Mouse (Mus musculus) urinary bladder, adult 2 months (tissue): ENCODE data around the gene Hamp. TPM values are rescaled to one million over a fixed set of nuclear protein-coding genes. Genes with fewer than 3 reads are reported as not detected.

Experiments
- DNase-seq: peaks from one replicate; pipeline ENCODE4 v3.0.0; 2022; ENCODE audit warnings: low spot score
- polyA plus RNA-seq: library from polyadenylated mRNA; depleted of rRNA; stranded (reverse); fragments of >200 nt; gene quantifications from 2 replicates; pipeline ENCODE4 v1.2.3, GENCODE M21; 2012; rRNA removed

Gene Hamp
- polyA plus RNA-seq, result not detected in 2 replicates

DNA sequence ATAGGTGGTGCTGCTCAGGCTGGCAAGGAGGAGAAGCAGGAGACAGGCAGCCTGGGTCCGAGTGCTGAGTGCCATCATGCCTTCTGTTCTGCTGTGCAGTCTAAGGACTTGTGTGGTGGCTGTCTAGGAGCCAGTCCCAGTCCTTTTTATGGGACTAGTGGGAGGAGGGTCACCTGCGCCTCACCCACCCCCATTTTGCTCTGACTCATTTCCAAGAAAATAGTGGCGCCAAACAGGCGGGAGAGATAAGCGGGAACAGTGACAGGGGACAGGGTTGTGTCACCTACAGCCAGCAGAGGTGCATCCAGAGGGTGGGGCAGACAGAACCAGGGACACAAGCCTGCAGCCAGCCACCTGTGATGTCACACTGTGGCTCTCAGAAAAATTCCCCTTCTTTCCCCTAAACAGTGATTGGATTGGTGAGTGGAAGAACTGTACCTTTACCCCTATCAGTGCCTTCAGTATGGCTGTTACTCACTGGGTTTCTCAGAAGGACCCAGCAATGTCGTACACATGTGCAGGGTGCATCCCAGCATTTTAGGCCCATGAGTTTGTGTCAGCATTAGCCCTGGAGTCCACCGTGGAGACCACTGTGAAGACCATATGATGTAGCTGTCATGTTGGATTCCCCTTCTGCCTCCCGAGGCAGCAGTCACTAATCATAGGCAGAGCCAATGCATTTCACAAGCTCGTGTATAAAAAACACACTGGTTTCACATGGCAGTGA is at the start of gene Hamp:
Gene Hamp, minus strand, starts transcription at position 124 of the 727 bp plus-strand sequence.
- DNase-seq, result no peak

DNA sequence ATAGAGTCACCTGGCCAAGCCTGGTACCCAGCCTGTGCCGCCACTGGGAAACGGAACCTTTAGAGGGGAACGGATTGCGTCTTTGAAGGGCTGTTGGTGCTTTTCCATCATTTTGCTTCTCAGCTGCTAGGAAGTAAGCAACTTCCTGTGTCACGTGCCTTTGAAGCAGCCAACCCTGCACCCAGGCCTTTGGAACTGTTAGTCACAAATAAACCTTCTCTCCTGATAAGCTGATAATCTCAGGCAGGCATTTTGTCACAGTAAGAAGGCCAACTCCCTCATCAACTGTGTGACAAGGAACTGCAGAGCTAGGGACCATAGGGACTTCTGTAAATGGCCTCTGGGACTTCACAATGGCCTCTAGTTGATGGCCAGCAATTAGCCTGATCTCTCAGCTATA is 48.3 kb upstream of the Hamp start:
- no peak for DNase-seq

DNA sequence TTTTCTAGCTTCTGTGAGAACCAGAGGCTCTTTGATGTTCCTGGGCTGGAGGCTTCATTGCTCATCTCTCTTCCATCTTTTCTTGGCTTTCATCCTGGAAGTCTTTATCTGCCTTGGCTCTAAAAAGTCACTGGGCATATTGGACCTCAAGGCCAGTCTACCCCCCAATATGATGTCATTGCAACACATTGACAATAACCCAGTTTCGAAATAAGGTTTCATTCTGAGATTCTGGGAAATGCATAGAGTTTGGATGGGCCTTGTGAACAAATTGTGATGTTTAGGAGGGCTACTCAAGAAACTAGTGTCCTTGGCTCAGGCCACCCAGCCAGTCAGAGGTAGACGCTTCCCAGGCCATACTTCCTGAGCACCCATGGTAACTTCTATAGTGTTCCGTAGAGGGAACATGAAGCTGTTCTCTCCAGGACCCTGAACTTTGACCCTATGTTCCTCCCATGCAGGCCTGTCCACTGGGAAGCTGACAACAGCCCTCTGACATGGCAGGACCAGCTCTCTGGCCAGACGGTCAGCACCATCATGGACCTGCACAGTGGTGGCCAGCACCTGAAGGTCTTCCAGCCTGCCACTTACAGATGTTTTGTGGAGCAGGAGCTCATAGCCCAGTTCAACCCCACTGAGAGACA is 44.8 kb upstream of the Hamp start:
- DNase-seq, result no peak

DNA sequence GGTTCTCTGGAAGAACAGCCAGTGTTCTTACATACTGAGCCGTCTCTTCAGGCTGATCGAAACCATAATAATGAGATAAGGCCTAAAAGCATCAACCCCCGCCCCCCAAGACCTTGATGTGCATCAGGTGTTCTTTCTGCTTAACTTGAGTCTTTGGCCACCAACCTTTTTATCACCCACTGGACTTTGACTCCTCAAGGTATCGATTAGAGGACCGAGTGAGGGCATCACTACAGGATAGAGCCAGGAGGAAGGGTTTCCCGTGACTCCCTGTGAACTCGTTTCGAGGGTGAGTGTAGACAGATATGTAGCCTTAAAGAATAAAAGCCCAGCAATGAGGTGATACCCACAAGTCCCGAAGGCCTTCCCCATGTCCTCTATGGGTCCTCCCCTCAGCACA is 41.5 kb upstream of the Hamp start:
- DNase-seq, result no peak

DNA sequence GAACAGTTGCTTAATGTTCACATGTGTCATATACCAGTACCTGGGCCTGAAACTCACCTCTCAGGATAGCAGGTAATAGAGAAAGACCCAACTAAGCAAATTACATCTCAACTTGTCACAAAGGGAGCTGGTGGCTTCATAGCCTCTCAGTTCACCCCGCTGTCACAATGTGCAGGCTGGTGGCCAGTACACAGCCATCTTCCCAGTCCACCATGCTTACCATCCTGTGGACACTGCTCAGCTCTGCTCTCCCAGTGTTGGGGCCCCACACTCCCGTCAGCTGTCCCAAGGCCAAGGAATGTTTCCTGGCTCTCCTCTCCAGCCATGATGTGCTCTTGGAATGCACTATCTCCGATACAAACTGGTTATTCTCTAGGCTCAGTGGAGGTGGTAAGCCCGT is 37.9 kb upstream of the Hamp start:
- no peak for DNase-seq

DNA sequence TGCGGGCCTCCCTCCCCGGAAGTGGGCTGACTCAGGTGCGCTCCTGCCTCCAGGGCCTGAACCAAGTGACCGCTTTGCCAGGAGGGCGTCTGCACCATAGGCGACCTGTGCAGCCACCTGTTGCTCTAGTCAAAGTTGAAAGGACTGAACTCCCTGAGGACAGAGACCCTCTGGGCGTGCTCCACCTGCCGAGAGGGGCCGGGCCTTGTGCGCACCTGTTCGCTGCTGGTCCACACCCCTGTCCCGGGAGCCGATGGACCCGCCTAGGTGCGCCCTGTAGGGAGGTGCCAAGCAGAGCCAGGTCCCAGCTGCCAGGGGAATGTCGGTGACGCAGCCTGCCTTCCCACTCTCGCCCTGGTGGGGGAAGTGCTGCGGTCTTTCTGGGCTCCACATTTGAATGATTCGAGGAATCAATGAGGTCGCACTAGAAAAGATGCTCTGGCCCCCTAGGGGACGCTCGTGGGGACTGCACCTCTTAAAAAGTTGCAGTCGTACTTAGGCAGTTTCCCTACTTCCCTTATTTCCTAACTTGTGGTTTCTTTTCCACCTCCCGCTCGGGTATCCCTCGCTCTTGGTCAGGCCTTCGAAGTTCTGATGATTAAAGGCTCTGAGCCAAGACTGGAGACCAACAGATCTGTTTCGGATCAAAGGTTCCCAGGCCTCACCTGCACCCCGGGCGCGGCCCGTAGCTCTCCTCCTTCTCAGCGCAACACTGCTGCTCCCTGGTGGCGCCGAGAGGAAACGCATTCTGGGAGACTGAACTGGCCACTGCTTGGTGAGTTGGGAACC is 29.9 kb upstream of the Hamp start, which contains the start of gene Fam187b:
Gene Fam187b, plus strand, starts transcription at position 290 of the 789 bp plus-strand sequence.
- peak; percentile 83 for DNase-seq

DNA sequence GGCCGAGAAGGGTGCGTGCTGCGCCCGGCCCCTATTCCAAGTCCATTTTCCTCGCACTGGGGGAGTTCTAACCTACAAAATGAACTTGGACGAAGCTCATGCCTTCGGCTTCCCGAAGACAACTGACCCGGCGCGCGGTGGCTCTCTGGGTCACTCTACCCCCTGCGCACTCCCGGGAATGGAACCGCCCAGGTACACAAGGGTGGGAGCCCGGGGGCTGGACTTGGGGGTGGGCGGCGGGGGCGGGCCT is 29.3 kb upstream of the Hamp start, which contains the start of gene Lsr:
Gene Lsr, minus strand, starts transcription at position 214 of the 250 bp plus-strand sequence.
- no peak for DNase-seq

DNA sequence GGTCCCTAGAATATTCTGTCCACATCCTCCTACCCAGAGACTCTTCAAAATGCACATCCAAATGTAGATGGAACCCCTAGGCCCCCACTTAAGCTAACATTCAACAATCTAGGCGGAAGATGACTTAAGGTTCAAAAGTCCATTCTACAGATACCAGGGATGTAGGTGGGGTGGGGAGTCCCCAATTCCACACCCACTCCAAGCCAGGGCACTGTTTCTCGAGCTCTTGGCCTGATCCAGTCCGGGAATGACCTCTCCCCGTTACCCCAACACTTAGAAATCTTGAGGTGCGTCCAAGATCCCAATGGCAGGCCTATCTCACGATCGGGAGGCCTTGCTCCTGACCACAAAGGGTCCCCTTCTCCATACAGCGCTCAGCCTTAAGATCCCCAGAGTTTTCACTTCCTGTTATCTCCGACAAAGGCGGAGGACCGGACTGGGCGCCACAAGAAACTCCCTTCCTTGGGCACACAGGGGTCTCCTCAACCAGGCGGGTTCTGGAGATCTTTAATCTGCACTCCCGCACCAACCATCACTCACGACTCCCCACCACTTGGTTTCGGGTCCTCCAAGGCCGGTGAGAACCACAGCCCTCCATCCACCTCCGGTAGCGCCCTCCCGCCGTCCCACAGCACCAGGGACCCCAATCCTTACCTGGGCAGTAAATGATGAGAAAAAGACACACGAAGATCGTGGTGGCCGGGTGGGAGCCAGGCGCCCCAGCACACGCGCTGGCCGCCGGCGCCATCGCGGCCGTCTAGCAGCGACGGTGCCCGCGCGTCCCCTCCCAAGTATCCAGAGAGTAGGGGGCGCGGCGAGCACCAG is 28.8 kb upstream of the Hamp start:
- no peak for DNase-seq

DNA sequence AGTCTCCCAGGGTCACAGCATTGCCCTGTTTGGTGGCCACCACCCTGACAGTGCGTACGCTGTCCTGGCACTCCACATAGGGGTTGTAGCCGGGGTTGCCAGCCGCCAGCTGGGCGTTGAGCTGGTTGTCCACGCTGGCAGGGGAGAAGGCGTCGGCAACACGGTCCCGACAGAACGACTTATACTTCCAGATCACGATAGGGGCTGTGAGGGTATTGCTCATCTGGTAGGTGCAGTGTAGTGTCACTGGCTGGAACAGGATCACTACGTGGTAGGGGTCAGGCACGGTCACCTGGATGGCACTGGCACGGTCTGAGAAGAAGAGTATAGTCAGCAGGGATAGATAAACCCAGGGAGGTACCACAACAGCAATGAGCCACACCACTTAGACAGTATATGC is 28.1 kb upstream of the Hamp start:
- no peak for DNase-seq

DNA sequence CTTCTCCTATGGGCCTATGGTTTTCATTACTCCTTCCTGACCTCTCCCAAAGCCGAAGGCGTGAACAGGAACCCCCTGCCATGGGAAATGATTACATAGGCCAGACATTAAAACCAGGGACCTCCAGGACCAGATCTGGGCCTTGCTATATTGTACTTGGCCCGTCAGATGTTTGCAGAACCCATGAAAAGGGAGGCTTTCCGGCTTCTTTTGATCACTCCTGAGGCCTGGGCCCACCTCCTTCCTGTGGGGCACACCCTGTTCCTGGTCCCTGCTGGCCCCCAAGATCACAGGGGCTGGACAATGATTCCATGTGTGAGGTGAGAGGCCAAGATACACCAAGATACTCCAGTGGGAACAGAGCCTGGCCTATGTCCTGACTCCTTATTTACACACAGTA is 25.3 kb upstream of the Hamp start:
- DNase-seq, result no peak

DNA sequence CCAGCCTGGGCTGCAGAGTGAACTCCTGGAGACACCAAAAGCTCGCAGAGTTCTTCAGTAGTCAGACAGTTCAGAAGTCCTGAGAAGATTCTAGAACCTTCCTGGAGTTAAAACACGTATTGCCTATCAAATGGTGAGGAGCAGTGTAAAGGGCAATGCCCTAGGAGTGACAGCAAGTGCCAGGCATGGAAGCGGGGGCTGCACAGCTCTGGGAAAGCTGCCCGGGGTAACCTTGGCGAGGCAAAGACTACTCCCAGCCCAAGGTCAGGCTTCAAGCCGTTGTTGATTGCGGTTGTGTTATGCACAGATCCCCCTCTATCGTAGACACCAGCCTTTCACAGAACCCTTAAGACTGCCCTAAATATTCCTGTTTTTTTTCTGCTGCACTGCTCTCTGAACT is 24.8 kb upstream of the Hamp start:
- DNase-seq, result no peak

DNA sequence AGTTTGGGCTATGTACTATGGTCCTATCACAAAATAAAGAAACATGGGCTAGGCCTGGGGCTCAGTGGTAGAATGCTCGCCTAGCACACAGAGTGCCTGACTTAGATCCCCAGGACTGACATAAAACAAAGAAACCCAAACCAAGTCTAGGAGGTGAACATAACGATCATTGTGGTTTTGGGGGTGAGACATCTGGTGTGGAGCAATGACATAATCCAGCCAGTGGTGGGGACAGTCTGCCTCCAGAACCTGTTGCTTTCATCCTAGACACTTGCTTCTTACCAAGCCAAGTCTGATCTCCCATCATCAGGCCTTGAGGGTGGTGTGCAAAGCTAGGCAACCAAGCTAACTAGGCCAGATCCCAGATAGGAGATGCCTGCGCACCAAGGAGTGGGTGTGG is 22.8 kb upstream of the Hamp start:
- DNase-seq, result no peak

DNA sequence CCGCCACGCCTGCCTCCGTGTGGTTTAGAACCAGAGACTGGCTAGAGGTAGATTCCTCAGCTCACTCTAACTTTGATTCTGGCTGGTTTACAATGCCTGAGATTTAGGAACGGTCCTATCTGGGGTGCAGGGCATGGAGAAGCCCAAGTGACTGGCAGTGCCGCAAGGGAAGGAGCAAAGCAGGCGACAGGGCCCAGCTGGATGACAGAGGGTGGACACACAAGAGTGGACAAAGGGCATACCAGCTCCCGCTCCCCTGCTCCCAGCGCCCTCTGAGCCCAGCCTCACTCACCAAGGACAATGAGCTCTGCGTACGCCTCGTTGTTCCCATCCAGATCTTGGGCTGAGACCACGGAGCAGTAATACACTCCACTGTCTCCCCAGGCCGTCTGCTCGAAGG is 21.8 kb upstream of the Hamp start:
- no peak for DNase-seq

DNA sequence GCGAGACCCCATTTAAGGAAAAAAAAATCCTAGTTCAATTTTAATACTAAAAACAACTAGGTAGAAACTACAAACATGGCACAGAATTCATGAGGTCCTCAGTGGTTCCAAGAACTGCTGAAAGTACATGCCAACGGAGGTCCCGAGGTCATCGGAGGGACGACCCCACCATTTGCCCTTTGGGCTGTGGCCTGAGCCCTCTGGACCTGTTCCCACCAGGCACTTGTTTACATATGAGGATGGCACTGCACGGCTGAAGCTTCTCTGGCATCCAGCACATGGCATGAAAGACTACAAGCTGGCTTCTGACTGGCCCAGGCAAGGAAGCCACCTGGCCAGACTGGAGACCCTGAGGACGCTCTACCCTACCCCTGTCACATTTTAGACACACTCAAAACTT is 20.5 kb upstream of the Hamp start:
- DNase-seq, result no peak

DNA sequence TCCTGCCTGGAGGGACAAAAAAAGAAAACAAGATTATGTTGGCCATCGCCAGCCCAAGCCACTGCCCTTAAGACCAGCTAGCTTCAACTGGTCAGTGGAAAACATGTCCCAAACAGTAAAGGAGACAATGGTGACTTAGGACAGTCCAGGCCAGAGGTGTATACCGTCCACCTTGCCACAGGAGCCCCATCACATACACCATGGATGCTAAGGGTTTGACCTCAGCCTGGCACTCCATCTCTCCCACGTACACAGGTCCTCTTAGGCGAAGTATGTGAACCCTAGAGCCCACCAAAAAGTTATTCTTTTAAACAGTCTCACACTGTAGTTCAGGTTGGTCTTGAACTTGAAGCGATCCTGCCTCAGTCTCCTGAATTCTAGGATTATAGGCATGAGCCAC is 19.0 kb upstream of the Hamp start:
- no peak for DNase-seq

DNA sequence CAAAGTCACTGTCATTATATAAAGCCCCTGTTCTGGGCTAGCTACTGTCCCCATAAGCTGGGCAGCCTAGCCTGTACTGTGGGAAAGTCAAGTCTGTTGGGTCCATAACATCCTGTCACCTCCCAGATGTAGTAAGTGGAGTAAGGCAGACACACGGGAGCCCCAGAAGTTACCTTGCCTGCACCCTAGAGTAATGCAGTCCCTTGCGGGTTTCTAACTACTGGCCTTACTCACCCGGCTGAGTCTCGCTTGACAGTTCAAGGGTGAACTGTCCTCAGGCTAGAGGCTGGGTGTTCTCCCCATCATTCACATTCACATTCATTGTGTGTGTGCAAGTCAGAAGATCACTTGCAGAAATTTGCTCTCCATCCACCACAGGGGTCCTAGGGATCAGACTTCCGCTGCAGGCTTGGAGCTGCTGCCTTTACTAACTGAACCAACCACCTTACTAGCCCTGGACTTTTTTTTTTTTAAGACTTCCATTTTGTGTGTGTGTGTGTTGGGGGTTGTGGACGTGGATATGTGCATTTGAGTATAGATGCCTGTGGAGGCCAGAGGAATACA is 16.0 kb upstream of the Hamp start:
- no peak for DNase-seq

DNA sequence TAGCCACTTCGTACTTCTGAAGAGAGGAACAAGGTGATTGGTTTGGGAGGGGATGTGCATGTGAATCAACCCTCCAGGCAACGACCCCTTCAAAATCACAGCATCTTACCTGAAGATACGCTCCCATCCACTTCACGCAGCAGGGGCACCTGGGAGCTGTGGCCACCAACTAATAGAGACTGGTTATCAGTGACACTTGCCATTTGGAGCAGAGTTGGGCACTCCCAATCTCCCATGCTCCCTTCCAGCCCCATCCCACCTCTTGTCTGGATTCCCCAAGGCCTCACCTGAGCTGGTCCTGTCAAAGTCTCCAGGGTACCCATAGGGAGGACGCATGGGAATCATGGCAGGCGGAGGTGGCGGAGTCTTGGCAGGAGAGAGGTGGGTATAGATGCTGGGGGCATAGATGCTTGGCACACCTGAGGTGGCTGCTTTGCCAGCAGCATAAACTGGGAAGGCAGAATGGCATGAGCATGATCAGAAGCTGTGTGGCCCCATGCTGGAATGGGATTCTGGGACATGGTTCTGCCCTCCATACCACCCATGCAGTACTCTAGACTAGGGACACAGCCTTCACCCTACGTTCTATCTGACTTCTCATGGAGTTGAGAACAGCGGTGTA is 15.1 kb upstream of the Hamp start:
- no peak for DNase-seq

DNA sequence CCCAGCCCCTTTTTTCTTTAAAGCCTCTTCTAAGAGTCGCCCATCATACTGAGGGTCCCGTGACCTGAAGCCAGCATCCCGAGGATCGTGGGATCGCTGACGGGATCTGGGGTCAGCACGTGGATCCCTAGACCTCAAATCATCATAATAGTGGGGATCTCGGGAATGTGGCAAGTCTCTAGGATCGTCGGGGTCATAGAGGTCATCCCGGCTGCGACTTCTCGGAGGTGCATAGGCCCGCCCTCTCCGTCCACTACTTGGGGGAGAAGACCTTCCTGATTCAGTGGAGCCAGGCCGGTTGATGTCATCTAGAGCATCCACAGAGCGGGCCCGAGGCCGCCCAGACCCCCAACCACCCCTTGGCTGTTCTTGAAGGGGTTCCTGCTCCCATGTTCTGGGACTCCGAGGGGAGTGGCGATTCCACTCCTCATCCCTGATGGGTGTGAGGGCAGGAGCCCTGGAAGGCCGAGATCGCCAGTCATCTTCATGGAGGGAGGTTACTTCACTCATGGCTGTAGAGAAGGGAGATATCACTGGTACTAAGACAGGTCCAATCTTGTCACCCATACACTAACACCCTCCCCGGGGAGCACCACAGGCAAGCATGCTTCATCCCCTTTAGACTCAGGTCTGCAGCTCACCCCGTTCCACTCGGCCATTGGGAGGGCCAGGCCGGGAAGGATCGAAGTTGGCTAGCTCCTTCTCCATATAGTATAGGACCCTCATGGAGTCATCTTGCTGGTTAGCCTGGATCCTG is 14.5 kb upstream of the Hamp start:
- no peak for DNase-seq

DNA sequence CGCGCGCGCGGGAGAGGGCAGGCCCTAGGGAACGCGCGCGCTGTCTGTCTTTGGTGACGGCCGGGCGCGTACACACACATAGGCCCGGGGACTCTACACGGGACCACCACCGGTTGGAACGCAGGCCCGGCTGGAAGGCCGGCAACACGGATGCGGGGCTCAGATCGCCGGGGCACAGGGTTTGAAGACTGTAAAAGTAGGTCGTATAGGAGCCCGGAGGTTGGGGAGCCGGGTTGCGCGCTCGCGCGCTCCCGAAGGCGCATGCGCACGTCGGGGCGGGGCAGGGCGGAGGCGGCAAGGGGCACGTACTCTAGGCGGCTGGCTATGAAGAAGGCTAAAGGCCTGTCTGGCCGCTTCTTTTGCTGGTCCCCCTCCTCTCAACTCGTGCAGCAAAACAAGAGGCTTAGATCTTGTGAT is 13.5 kb upstream of the Hamp start:
- peak; percentile 96 for DNase-seq

DNA sequence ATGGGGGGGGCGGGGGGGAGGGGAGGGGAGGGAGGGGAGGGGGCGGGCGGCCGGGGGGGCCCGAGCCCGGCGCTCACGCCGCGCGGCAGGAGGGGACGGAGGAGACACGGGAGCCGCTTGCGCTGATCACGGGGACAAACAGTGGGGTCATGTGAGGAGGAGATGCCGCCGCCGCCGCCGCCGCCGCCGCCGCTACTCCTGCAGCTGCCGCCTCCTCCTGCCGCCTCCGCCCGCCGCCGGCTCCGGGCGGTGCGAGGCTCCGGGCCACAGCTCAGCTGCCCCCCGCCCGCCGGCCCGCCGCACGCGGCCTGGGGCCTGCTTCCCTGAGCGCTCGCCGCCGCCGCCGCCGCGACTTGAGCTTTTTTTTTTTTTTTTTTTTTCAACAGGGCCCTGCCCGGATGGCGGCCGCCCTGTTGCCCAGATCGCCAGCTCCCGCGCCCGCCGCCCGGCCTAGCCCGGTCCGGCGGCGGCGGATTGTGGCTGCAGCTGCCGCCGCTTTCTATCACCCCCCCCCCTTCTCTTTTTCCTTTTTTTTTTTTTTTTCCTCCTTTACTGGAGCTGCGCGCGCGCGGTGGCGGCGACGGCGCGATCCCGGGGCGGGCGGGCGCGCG is 13.0 kb upstream of the Hamp start, which contains the start of gene Usf2:
Gene Usf2, minus strand, starts transcription at position 48 of the 611 bp plus-strand sequence.
- DNase-seq, result peak; percentile 66
